Mouse (Mus musculus) lung, adult 2 months (tissue): ENCODE data around the gene Ttll5.

Experiments
- CTCF ChIP-seq: fragments of 200-500 bp; IDR thresholded peaks from 2 replicates; pipeline ENCODE4 v1.5.1; 2011; ENCODE audit warnings: mild to moderate bottlenecking, low read length, control low read depth; ENCODE audit not compliant: insufficient read depth
- POLR2A ChIP-seq: fragments of 200-500 bp; IDR thresholded peaks from 2 replicates; pipeline ENCODE4 v1.6.1; 2011; ENCODE audit warnings: low read depth, mild to moderate bottlenecking, control low read depth, low read length, borderline replicate concordance; ENCODE audit errors: extremely low read depth

DNA sequence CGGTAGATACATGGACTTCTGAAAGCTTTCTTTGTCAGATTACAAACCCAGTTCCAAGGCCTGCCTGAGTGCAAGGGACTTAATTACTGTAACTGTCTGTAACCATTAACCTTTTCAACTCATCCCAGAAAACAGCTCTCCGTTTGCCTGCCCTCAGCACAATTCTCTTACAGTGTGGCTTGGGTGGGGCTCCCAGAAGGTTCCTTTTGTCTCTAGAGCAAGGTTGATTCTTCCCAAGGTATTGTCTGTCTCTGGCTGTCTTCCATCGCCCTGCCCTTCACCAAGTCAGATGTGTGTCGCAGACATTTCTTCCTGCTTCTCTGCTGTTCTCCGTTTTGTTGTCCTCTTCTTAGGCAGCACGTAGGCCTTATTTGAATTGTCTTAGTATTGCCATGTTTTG is 125.2 kb downstream of the Ttll5 start:
- no peak for TF ChIP-seq POLR2A
- TF ChIP-seq CTCF = no peak
